Mouse (Mus musculus) lung, adult 2 months (tissue): ENCODE data around the gene Nkg7. TPM values are rescaled to one million over a fixed set of nuclear protein-coding genes. Genes with fewer than 3 reads are reported as not detected.

Experiments
- DNase-seq: peaks from one replicate; pipeline ENCODE4 v3.0.0; 2022
- H3K4me1 ChIP-seq: fragments of 200-500 bp; 2 replicates; pipeline ENCODE4 v1.6.1; 2011; ENCODE audit warnings: low read length; ENCODE audit not compliant: control insufficient read depth, insufficient read depth
- H3K4me3 ChIP-seq: fragments of 200-500 bp; replicated peaks from 2 replicates; pipeline ENCODE3; 2011; ENCODE audit warnings: low read depth, mild to moderate bottlenecking, control low read depth, low read length; ENCODE audit errors: extremely low read depth
- CTCF ChIP-seq: fragments of 200-500 bp; IDR thresholded peaks from 2 replicates; pipeline ENCODE4 v1.5.1; 2011; ENCODE audit warnings: mild to moderate bottlenecking, low read length, control low read depth; ENCODE audit not compliant: insufficient read depth
- POLR2A ChIP-seq: fragments of 200-500 bp; IDR thresholded peaks from 2 replicates; pipeline ENCODE4 v1.6.1; 2011; ENCODE audit warnings: low read depth, mild to moderate bottlenecking, control low read depth, low read length, borderline replicate concordance; ENCODE audit errors: extremely low read depth
- WGBS: fragments of 180-500 bp; shearing (Covaris S2); methylation state at CpG from one replicate; pipeline ENCODE4 v1.1.7; 2018; 5-methylcytosine and 5-hydroxymethylcytosine counted together
- polyA plus RNA-seq: library from polyadenylated mRNA; depleted of rRNA; stranded (reverse); fragments of >200 nt; gene quantifications from 2 replicates; pipeline ENCODE4 v1.2.3, GENCODE M21; 2012

The Nkg7 gene
- polyA plus RNA-seq, 1 experiment, result 17.3 TPM

- peak; percentile 83 for DNase-seq
- TF ChIP-seq CTCF, result no peak
- TF ChIP-seq POLR2A, result peak; percentile 81; the same call in 1 of the 2 replicates
- Histone ChIP-seq H3K4me3 (peak overlapping the region; percentile 97), H3K4me1 (no peaks in the 10 kb centered on the region)
- 1% methylated on average over 36 of the region's 36 CpGs for WGBS
Measured at GRCm38 (mm10) chr7:43443126-43443916, 6.4 kb downstream of the Nkg7 start.

GRCm38 (mm10) chr7:43443917-43444293 lies 7.0 kb downstream of the Nkg7 start, which contains the start of the genes Etfb and Gm45233:
Gene Etfb (plus strand): TSS chr7:43444083.
Gene Gm45233 (plus strand): TSS chr7:43444128.
- TF ChIP-seq CTCF (no peak), POLR2A (peak; percentile 96; the same call in 1 of the 2 replicates)
- peak within 1 kb of the TSS; percentile 97 for H3K4me3 ChIP-seq
- DNase-seq, result peak; percentile 86
- no peaks in the 10 kb centered on the region; the same call in 1 of the 2 replicates for H3K4me1 ChIP-seq
- WGBS, result 1% methylated on average over 27 of the region's 27 CpGs

- Histone ChIP-seq H3K4me1 (no peaks in the 10 kb centered on the region; the same call in 1 of the 2 replicates), H3K4me3 (no peak overlapping the region)
- 54% methylated on average over 4 of the region's 4 CpGs for WGBS
- DNase-seq, result no peak
- TF ChIP-seq CTCF (no peak), POLR2A (no peak)
Measured at GRCm38 (mm10) chr7:43447801-43448200, 10.9 kb downstream of the Nkg7 start.

GRCm38 (mm10) chr7:43448246-43448645 lies 11.4 kb downstream of the Nkg7 start:
- DNase-seq, result no peak
- Histone ChIP-seq H3K4me1 (no peaks in the 10 kb centered on the region; the same call in 1 of the 2 replicates), H3K4me3 (no peak overlapping the region)
- WGBS, result 62% methylated on average over 3 of the region's 3 CpGs
- TF ChIP-seq CTCF (no peak), POLR2A (no peak)

- DNase-seq, result no peak
- H3K4me1 ChIP-seq, result no peaks in the 10 kb centered on the region; the same call in 1 of the 2 replicates
- TF ChIP-seq CTCF (no peak), POLR2A (no peak)
- H3K4me3 ChIP-seq, result no peak overlapping the region
- 95% methylated on average over 2 of the region's 2 CpGs for WGBS
Measured at GRCm38 (mm10) chr7:43449811-43450210, 12.9 kb downstream of the Nkg7 start.

GRCm38 (mm10) chr7:43451726-43452125 lies 14.9 kb downstream of the Nkg7 start:
- no peak for DNase-seq
- TF ChIP-seq POLR2A, result no peak
- H3K4me3 ChIP-seq, result no peak overlapping the region
- WGBS, result 78% methylated on average over 11 of the region's 11 CpGs
- no peaks in the 10 kb centered on the region; the same call in 1 of the 2 replicates for H3K4me1 ChIP-seq

- DNase-seq, result no peak
- Histone ChIP-seq H3K4me3 (no peak overlapping the region), H3K4me1 (no peaks in the 10 kb centered on the region; the same call in 1 of the 2 replicates)
- WGBS, result 51% methylated on average over 4 of the region's 4 CpGs
- no peak for TF ChIP-seq CTCF
- no peak for TF ChIP-seq POLR2A
Measured at GRCm38 (mm10) chr7:43452609-43453008, 15.7 kb downstream of the Nkg7 start.

- DNase-seq, result peak; percentile 21
- TF ChIP-seq CTCF, result no peak
- TF ChIP-seq POLR2A, result no peak
- 53% methylated on average over 14 of the region's 14 CpGs for WGBS
- no peak overlapping the region for H3K4me3 ChIP-seq
- no peaks in the 10 kb centered on the region for H3K4me1 ChIP-seq
Measured at GRCm38 (mm10) chr7:43453599-43454355, 16.9 kb downstream of the Nkg7 start.

GRCm38 (mm10) chr7:43454371-43454770 lies 17.5 kb downstream of the Nkg7 start:
- 71% methylated on average over 6 of the region's 6 CpGs for WGBS
- no peak overlapping the region for H3K4me3 ChIP-seq
- no peaks in the 10 kb centered on the region for H3K4me1 ChIP-seq
- TF ChIP-seq CTCF (no peak), POLR2A (no peak)
- DNase-seq, result no peak

GRCm38 (mm10) chr7:43462851-43463250 lies 26.0 kb downstream of the Nkg7 start, which contains the start of gene Vsig10l:
Gene Vsig10l (plus strand): TSS chr7:43463151.
- Histone ChIP-seq H3K4me3 (no peak within 1 kb of the TSS), H3K4me1 (peaks cover 5% of the 10 kb centered on the region; the same call in 1 of the 2 replicates)
- WGBS, result 61% methylated on average over 4 of the region's 4 CpGs
- TF ChIP-seq CTCF (no peak), POLR2A (no peak)
- DNase-seq, result no peak
